24 mouse cellular contexts compared by ENCODE assay signal in genomic region chr6:73271546-73272091, GRCm38 (mm10). TPM values are rescaled to one million over a fixed set of nuclear protein-coding genes. Genes with fewer than 3 reads are reported as not detected.
DNase-seq lines count a peak whose midpoint lies in the region; ATAC-seq lines count a peak whose summit lies in the region.
"Had no signal": no experiment of that assay in that cellular context is flagged by ENCODE, and none has a peak within 500 bp of the region (broad histone marks: within the 10 kb centered on the region; RNA-seq: fewer than 3 reads in every experiment).

No protein-coding gene starts in this region.

- 0 out of 2 replicates have a peak, but pooled peaks have one; percentile 13 for ATAC-seq in cerebellum, adult (ENCODE audit: insufficient number of reproducible peaks, low FRiP score, low TSS enrichment)
- ATAC-seq in intestine, embryonic 15.5 days, result no peak
- ATAC-seq in erythroblast, adult 5-6 weeks (replicated peaks; ENCODE audit: low FRiP score, poor library complexity, severe bottlenecking), result no peak
- ATAC-seq: CD4-positive, CD25-positive, alpha-beta regulatory T cell, adult 4 months; inflammation-experienced regulatory T-cells, adult 6 months; midbrain, embryonic 16.5 days had no signal

- no peaks in the 10 kb centered on the region for H3K9me3 ChIP-seq in intestine, embryonic 15.5 days
- H3K9me3 ChIP-seq: limb, embryonic 10.5 days; liver, embryonic 15.5 days; midbrain, embryonic 10.5 days; neural tube, embryonic 13.5 days had no signal

- no peak overlapping the region for H3K4me3 ChIP-seq in intestine, embryonic 15.5 days (replicated peaks)
- H3K4me3 ChIP-seq: limb, embryonic 10.5 days; liver, embryonic 15.5 days; midbrain, embryonic 10.5 days; myocyte; neural tube, embryonic 13.5 days had no signal

- 85% methylated on average over 3 of the region's 3 CpGs for WGBS in intestine, embryonic 15.5 days

- no peak overlapping the region for H3K27ac ChIP-seq in intestine, embryonic 15.5 days
- H3K27ac ChIP-seq: hindbrain, embryonic 14.5 days; limb, embryonic 10.5 days; liver, embryonic 15.5 days; midbrain, embryonic 10.5 days; neural tube, embryonic 13.5 days had no signal

- H3K4me1 ChIP-seq in intestine, embryonic 15.5 days (replicated peaks), result no peaks in the 10 kb centered on the region
- H3K4me1 ChIP-seq: limb, embryonic 10.5 days; liver, embryonic 15.5 days; midbrain, embryonic 10.5 days; neural tube, embryonic 13.5 days had no signal

- peaks cover 62% of the 10 kb centered on the region for H3K36me3 ChIP-seq in intestine, embryonic 15.5 days

- H3K27me3 ChIP-seq in intestine, embryonic 15.5 days (replicated peaks), result no peaks in the 10 kb centered on the region
- H3K27me3 ChIP-seq: liver, embryonic 15.5 days; neural tube, embryonic 13.5 days had no signal

- no peak for DNase-seq in cerebellum, postnatal 4 days (ENCODE audit: low spot score in 2 of 2)
- DNase-seq in ZHBTc4 (ENCODE audit: low read depth, low spot score), result peak; percentile 21
- DNase-seq in lung, postnatal 10 days, result peak; percentile 51
- DNase-seq in retina, postnatal 7 days (ENCODE audit: low read depth, low spot score), result peak; percentile 62
- DNase-seq: adrenal gland, postnatal 25 days; cerebellum, adult 11-12 months; cerebellum, postnatal 10 days; gastrocnemius, postnatal 36 days; heart, postnatal 4 days; kidney, adult 2 months; kidney, postnatal 10 days; liver had no signal

- no peak overlapping the region for H3K4me2 ChIP-seq in intestine, embryonic 15.5 days (replicated peaks)
- H3K4me2 ChIP-seq: hindbrain, embryonic 14.5 days; liver, embryonic 15.5 days; neural tube, embryonic 13.5 days had no signal

- H3K9ac ChIP-seq in intestine, embryonic 15.5 days, result no peak overlapping the region
- H3K9ac ChIP-seq: hindbrain, embryonic 14.5 days; liver, embryonic 15.5 days; neural tube, embryonic 13.5 days had no signal

RNA-seq across cellular contexts. Expression of gene Suclg1, which starts 23.4 kb away (rescaled TPM):
- polyA plus RNA-seq in intestine, embryonic 15.5 days (2015; fragmentation: Nextera tagmentation; extraction: Ambion mirVana), result 290 and 308 TPM in 2 replicates
- 33.4 and 49.9 TPM in 2 replicates for total RNA-seq in erythroblast, adult 5-6 weeks (2015; ENCODE audit: low replicate concordance)
- 18.1 and 39.3 TPM in 2 replicates for total RNA-seq in erythroblast, adult 5-6 weeks (2017; ENCODE audit: low replicate concordance)

RNA-seq across cellular contexts. Expression of gene Dnah6, which starts 50.2 kb away (rescaled TPM):
- 0.03 and 0.08 TPM in 2 replicates for polyA plus RNA-seq in intestine, embryonic 15.5 days (2015; fragmentation: Nextera tagmentation; extraction: Ambion mirVana)
- total RNA-seq in erythroblast, adult 5-6 weeks (2015; ENCODE audit: low replicate concordance), result not detected in 2 replicates
- total RNA-seq in erythroblast, adult 5-6 weeks (2017; ENCODE audit: low replicate concordance), result under 0.01 and 0.14 TPM in 2 replicates
- total RNA-seq: gastrocnemius, postnatal 36 days had no signal
- polyA plus RNA-seq: CD4-positive, CD25-positive, alpha-beta regulatory T cell, adult 4 months had no signal

Comparison
In these comparisons a context has a peak if more than half of its experiments do, and no peak if none do; other contexts are left out.
1. DNase-seq: peak in ZHBTc4 (single experiment), lung, postnatal 10 days (single experiment) and retina, postnatal 7 days (single experiment); none in cerebellum, postnatal 4 days (0 of 2).